Mouse (Mus musculus): Measurements from ENCODE around the gene Lpar1.

The Lpar1 gene

GRCm38 (mm10) chr4:58553631-58554358, at the start of gene Lpar1:
TSS of gene Lpar1 (minus strand) at chr4:58553898.
- DNase-seq (ENCODE audit: low spot score): no peak

- no peak for DNase-seq (ENCODE audit: low spot score)
These were observed 32.2 kb upstream of the Lpar1 start for GRCm38 (mm10) chr4:58585942-58586341.

DNA sequence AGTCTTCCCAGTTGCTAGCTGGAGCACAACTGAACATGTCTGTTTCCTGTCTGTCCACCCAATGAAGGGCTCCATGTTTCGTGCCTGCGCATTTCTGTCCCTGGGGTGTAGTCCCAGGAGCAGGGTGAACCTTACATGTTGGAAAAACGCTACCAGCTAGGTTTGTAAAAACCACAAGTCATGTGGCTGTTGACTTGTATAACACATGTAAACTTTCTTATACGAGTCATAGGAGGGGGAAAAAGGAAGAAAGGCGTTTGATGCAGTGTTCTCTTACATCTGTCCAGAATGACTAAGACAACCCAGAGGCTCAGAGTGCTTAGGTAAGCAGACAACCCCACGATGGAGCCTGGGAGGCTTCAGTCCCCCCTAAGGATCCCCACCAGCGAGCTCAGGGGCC, 27.5 kb upstream of the Lpar1 start:
- no peak for DNase-seq (ENCODE audit: low spot score)

GRCm38 (mm10) chr4:58580516-58580915, 26.8 kb upstream of the Lpar1 start:
- no peak for DNase-seq (ENCODE audit: low spot score)

GRCm38 (mm10) chr4:58580098-58580497, 26.4 kb upstream of the Lpar1 start:
- DNase-seq (ENCODE audit: low spot score): no peak

DNA sequence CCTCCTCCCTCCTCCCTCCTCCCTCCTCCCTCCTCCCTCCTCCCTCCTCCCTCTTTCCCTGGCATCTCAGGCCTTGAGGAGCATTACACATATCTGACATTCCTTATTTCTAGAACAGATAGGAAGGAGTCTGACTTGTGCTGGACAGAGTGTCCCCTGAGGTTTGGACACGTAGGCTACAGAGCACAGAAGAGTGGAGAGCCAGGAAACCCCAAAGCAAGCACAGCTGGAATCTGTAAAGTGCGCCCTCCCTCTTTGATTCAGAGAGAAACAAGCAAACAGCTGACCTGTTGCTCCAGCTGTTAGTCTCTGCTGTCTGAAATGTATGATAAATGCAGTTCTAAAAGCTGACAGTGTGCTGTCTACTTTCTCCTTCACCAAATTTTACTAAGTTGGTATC, 24.8 kb upstream of the Lpar1 start:
- DNase-seq (ENCODE audit: low spot score): no peak

DNA sequence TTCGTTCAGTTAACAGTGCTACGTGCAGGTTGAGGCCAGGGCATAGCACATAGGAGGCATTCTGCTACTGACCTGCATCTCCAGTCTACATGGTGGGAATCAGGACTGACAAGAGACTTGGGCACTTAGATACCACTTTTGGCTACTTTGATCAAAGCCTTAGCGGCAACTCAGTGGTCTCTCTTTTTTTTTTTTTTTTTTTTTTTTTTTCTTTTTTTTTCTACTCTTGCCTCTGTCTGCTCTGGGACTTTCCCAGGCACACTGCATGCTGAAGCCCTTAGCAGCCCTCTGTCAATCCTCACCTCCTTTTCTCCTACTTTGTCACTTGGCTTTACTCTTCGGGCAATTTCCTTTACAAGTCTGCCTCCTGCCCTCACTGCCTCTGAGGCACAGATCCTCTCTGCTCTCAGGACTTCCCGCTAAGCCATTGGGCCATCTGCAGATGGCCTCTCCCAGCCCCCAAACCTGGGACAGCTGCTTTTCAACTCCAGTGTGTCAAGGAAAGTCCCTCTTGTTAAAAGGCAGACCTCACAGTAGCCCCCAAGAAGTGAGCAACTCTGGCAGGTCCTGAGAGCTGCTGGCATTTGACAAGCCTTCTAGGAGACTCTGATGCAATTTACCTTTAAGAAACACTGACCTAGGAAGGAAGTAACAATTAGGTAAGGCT, 23.8 kb upstream of the Lpar1 start:
- DNase-seq (ENCODE audit: low spot score): no peak

GRCm38 (mm10) chr4:58575831-58576230, 22.1 kb upstream of the Lpar1 start:
- DNase-seq (ENCODE audit: low spot score): no peak

- no peak for DNase-seq (ENCODE audit: low spot score)
These were observed 20.3 kb upstream of the Lpar1 start for GRCm38 (mm10) chr4:58574024-58574423.

DNA sequence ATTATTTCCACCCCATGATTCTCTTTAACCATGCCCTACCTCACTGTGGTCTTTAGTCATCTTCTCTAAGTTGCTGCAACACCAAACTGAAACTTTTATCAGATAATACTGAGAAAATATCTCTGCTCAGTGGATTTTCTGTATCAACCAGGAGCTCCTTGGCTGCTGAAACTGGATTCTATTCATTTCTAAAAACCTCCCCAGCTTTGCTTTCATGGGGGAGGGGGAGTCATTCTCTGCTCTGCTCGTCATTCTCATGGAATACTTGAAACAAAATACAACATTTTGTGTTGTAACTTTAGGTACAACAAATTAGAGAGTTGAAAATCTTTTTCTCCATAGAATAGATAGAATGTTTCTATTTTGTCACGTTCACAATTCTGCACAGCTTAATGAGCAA, 18.7 kb upstream of the Lpar1 start:
- no peak for DNase-seq (ENCODE audit: low spot score)

GRCm38 (mm10) chr4:58571661-58572060, 18.0 kb upstream of the Lpar1 start:
- no peak for DNase-seq (ENCODE audit: low spot score)

- no peak for DNase-seq (ENCODE audit: low spot score)
These were observed 17.5 kb upstream of the Lpar1 start for GRCm38 (mm10) chr4:58571232-58571631.

- DNase-seq (ENCODE audit: low spot score): no peak
These were observed 14.8 kb upstream of the Lpar1 start for GRCm38 (mm10) chr4:58568486-58568885.

DNA sequence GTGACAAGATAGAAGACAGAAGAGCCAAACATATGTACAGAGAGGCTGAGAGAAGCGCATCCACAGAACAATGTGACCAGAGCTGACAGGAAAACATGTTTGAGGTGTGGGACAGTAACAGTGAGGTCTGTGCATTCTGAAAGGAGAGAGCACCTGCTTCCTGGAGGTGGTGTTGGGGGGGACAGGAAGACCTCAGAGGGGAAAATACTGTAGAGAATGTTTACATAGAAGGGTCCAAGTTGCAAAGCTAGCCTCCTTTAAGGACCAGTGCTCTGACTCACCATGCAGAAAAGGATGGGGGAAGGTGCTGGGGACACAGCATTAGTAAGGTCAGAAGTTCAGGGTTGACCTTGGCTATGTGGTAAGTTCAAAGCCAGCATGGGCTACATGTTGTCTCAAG, 9.1 kb upstream of the Lpar1 start:
- DNase-seq (ENCODE audit: low spot score): no peak

DNA sequence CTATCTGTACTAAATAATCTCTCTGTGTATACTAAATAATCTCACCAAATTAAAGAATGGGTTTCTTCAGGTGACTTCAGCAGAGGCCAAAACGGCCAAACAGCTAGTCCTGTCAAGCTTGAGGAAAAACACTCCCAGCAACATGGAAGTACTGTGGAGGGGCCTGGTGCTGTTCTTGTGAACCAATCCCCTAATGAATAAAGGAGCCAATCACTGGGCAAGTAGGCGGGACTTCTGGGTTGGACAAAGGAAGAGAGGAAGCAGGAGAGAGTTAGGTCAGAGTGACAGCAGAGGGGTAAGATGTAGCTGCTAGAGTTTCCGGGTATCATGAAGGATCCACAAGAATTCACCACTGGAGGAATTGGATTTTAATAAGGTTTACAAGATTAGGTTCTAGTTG, 3.3 kb upstream of the Lpar1 start:
- DNase-seq (ENCODE audit: low spot score): no peak

GRCm38 (mm10) chr4:58554359-58554838, 701 bp upstream of the Lpar1 start:
- DNase-seq (ENCODE audit: low spot score): no peak

DNA sequence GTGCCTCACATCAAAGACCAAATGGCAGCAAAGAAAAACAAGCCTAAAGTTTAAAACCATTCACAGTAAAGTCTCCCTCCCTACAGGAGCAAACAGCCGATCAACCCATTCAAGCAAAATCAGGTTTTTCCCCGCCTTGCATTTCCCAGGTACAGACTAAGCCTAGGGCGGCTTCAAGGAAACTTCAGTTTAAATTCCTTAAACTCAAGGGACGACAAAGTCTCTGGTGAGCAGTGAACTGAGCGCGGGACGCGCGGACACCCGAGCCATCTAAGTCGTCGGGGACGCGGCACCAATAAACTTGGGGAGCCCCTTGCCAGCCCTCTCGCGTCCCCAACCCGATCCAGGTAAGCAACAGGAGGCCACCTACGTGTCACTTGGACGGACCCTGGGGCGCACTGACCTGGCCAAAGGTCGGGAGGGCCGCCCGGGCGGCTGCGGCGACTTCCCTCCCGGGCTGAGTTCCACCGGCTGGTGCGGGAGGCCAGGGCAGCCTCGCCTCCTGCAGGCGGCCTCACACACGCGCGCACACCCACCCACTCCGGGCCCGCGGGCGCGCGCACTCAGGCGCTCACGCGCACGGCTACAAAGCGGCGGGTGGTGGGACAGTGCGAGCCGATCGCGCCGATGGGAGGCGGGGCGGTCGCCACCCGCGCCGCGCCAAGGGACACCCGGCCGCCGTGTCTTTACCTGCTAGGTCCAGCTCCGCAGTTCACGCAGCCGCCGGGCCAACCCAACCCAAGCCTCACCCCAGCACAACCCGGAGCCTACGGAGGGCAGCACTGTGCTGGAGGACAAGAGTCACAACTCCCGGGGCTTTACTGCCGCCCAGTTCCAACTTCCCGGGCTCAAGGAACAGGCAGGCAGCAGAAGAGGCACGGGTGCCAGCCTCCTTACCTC, 717 bp downstream of the Lpar1 start:
- peak; percentile 64 for DNase-seq (ENCODE audit: low spot score)

GRCm38 (mm10) chr4:58552229-58552628, 1.5 kb downstream of the Lpar1 start:
- no peak for DNase-seq (ENCODE audit: low spot score)

DNA sequence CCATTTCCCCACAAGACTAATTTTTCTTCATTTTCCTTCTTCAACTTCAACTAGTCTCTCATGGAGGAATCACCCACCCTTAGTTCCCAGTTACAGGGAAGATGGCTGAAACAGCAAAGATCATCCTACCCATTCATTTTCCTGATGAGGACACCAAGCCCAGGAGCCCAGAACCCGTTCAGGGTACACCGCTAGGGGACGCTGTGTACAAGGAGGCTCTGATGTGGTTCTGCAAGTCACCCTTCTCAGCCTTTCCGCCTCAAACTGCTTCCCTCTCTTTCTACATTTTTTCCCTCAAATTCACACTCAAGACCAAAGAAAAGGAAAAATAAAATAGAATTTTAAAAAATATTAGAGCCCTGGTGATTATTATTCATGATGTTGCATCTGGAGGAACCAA, 1.9 kb downstream of the Lpar1 start:
- DNase-seq (ENCODE audit: low spot score): peak; percentile 80

- DNase-seq (ENCODE audit: low spot score): no peak
These were observed 6.0 kb downstream of the Lpar1 start for GRCm38 (mm10) chr4:58547725-58548124.

DNA sequence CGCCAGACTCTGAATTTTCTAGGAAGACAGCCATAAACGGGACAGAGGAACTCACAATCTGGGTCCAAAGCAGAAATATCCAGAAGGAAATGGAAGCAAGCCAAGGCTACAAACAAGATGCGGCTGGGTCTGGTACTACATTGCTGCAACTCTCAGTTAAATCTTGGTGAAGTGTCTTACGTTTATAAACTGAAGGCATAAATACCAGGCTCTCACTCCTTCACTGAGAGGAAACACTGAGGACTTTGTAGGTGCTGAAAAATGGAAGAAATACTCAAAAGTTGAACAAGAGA, 6.5 kb downstream of the Lpar1 start:
- no peak for DNase-seq (ENCODE audit: low spot score)

DNA sequence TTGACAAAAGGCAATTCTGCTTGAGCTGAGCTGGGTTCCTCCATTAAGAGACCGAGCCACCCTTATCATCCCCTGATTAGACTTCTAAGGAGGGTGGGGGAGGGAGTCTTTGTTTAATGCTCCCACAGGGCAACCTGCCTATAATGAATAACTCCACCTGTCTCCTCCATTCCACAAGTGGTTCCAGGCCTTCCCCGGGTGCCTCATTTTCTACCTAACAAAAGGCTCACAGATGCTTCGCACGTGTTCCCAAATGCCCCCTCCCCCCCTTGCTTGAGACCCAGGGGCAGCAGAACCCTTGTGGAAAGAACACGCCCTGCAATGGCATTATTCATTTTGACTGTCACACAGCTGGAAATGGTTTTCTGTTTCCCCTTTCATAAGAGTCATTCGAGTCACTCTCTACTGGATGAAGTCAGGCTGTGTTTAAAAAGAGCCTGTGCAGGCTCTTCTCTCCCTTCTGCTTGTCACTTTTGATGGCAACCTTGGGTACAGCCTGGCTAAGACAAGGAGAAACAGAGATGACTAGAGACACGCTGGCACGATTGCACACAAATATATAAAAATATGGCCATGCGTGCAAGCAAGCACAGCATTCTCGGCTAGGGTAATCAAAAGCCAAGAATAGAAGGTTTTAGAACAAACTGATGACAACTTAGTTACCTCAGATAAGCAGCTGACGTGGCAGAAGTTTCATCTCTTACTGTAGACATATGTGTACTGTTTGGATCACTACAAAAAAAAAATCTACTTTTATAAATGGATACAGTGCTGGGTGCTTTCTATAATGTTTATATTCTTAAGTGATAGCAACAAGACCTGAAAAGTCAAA, 7.0 kb downstream of the Lpar1 start:
- DNase-seq (ENCODE audit: low spot score): no peak
